Comparison of ENCODE assay signal across 16 mouse cellular contexts in genomic region chr9:124251438-124251837, GRCm38 (mm10).
DNase-seq lines count a peak whose midpoint lies in the region; ATAC-seq and TF ChIP-seq lines count a peak whose summit lies in the region.
"Had no signal": no experiment of that assay in that cellular context is flagged by ENCODE, and none has a peak within 500 bp of the region (broad histone marks: within the 10 kb centered on the region; RNA-seq: fewer than 3 reads in every experiment).

No protein-coding gene starts in this region.

- ATAC-seq in forebrain, postnatal 0 days: peak; percentile 59; the same call in 1 of the 2 replicates
- no peak for ATAC-seq in forebrain, embryonic 13.5 days
- ATAC-seq in liver, postnatal 0 days: no peak
- 0 out of 2 replicates have a peak, but pooled peaks have one; percentile 52 for ATAC-seq in megakaryocyte-erythroid progenitor cell, adult 5-6 weeks (replicated peaks; ENCODE audit: low FRiP score, low TSS enrichment, poor library complexity, severe bottlenecking)

- no peak overlapping the region for H3K4me2 ChIP-seq in forebrain, postnatal 0 days (ENCODE audit: low read depth)
- no peak overlapping the region for H3K4me2 ChIP-seq in forebrain, embryonic 13.5 days
- H3K4me2 ChIP-seq in liver, postnatal 0 days (ENCODE audit: low read depth, low read length): no peak overlapping the region
- H3K4me2 ChIP-seq: embryonic facial prominence, embryonic 15.5 days; limb, embryonic 15.5 days had no signal

- H3K9me3 ChIP-seq in forebrain, postnatal 0 days (ENCODE audit: low read length): no peaks in the 10 kb centered on the region
- H3K9me3 ChIP-seq in forebrain, embryonic 13.5 days (replicated peaks): peaks cover 4% of the 10 kb centered on the region
- H3K9me3 ChIP-seq in liver, postnatal 0 days (ENCODE audit: low read length): no peaks in the 10 kb centered on the region
- no peaks in the 10 kb centered on the region for H3K9me3 ChIP-seq in MEL (replicated peaks; ENCODE audit: insufficient read depth, low read length)

- TF ChIP-seq POLR2A in MEL (IDR thresholded peaks at IDR 0.05; ENCODE audit: control insufficient read depth in 1 of 2, insufficient read depth in 1 of 2, low read depth in 1 of 2, low read length in 2 of 2, poor library complexity in 1 of 2): no peak

- no peak for DNase-seq in forebrain, postnatal 0 days
- no peak for DNase-seq in liver, postnatal 0 days
- DNase-seq in liver (no peak), MEL (ENCODE audit: low read depth, low spot score) (peak; percentile 63)
- DNase-seq in c-Kit-positive CD71-positive TER-119-positive erythroid progenitor cells, embryonic 14.5 days (ENCODE audit: low spot score): no peak
- DNase-seq in right cerebral cortex, adult 18-20 months: no peak
- DNase-seq: adrenal gland, postnatal 36 days; cerebellum, adult 9-11 months; heart, adult 11 months; kidney, postnatal 10 days; lung, postnatal 36 days; thymus, postnatal 14 days had no signal

- TF ChIP-seq RAD21 in MEL (IDR thresholded peaks at IDR 0.05; ENCODE audit: low read depth, low read length): peak; percentile 97

- no peak for TF ChIP-seq EP300 in liver, postnatal 0 days (IDR thresholded peaks at IDR 0.05; ENCODE audit: low read depth)
- no peak for TF ChIP-seq EP300 in MEL (IDR thresholded peaks at IDR 0.05; ENCODE audit: low read depth in 1 of 2, low read length in 2 of 2)

- no peaks in the 10 kb centered on the region for H3K79me2 ChIP-seq in MEL (ENCODE audit: control insufficient read depth, insufficient read depth, low read length, poor library complexity)

- no peak overlapping the region for H3K4me3 ChIP-seq in forebrain, postnatal 0 days (ENCODE audit: low read depth, low read length)
- no peak overlapping the region for H3K4me3 ChIP-seq in forebrain, embryonic 13.5 days
- H3K4me3 ChIP-seq in liver, postnatal 0 days (ENCODE audit: low read depth, low read length): no peak overlapping the region
- no peak overlapping the region for H3K4me3 ChIP-seq in MEL (ENCODE audit: control insufficient read depth in 1 of 2, insufficient read depth in 1 of 2, low read depth in 2 of 2, low read length in 2 of 2)
- H3K4me3 ChIP-seq: embryonic facial prominence, embryonic 15.5 days; limb, embryonic 15.5 days had no signal

- no peak overlapping the region for H3K27ac ChIP-seq in forebrain, postnatal 0 days (ENCODE audit: low read depth, low read length)
- H3K27ac ChIP-seq in forebrain, embryonic 13.5 days: no peak overlapping the region
- H3K27ac ChIP-seq in liver, postnatal 0 days (ENCODE audit: low read depth): no peak overlapping the region
- H3K27ac ChIP-seq in MEL (ENCODE audit: control insufficient read depth, low read depth, low read length): no peak overlapping the region
- H3K27ac ChIP-seq: embryonic facial prominence, embryonic 15.5 days; limb, embryonic 15.5 days had no signal

- H3K9ac ChIP-seq in forebrain, postnatal 0 days: no peak overlapping the region
- H3K9ac ChIP-seq in forebrain, embryonic 13.5 days: no peak overlapping the region
- no peak overlapping the region for H3K9ac ChIP-seq in liver, postnatal 0 days (replicated peaks)
- H3K9ac ChIP-seq in MEL (ENCODE audit: control insufficient read depth, low read depth, low read length, poor library complexity, severe bottlenecking): no peak overlapping the region
- H3K9ac ChIP-seq: embryonic facial prominence, embryonic 15.5 days; limb, embryonic 15.5 days had no signal

- no peaks in the 10 kb centered on the region for H3K27me3 ChIP-seq in forebrain, postnatal 0 days (ENCODE audit: insufficient read depth, low read length)
- no peaks in the 10 kb centered on the region for H3K27me3 ChIP-seq in forebrain, embryonic 13.5 days
- no peaks in the 10 kb centered on the region for H3K27me3 ChIP-seq in liver, postnatal 0 days (ENCODE audit: insufficient read depth, low read length)
- H3K27me3 ChIP-seq in MEL (ENCODE audit: control insufficient read depth in 1 of 2, insufficient read depth in 2 of 2, low read length in 2 of 2): no peaks in the 10 kb centered on the region
- H3K27me3 ChIP-seq: embryonic facial prominence, embryonic 15.5 days; limb, embryonic 15.5 days had no signal

- TF ChIP-seq CTCF in forebrain, postnatal 0 days (IDR thresholded peaks at IDR 0.05; ENCODE audit: low read depth): peak; percentile 58
- peak; percentile 48 for TF ChIP-seq CTCF in liver, postnatal 0 days (IDR thresholded peaks at IDR 0.05; ENCODE audit: low read depth)
- peak; percentile 53 to 87 (median 65) for TF ChIP-seq CTCF in MEL (IDR thresholded peaks at IDR 0.05 in 2 of 3, conservative IDR thresholded peaks at IDR 0.05 in 1 of 3; ENCODE audit: control insufficient read depth in 1 of 3, insufficient read depth in 1 of 3, low read depth in 2 of 3, low read length in 3 of 3, poor library complexity in 1 of 3, severe bottlenecking in 1 of 3)

- H3K4me1 ChIP-seq in forebrain, postnatal 0 days (ENCODE audit: insufficient read depth): no peaks in the 10 kb centered on the region
- H3K4me1 ChIP-seq in forebrain, embryonic 13.5 days: peaks cover 4% of the 10 kb centered on the region
- H3K4me1 ChIP-seq in liver, postnatal 0 days (ENCODE audit: insufficient read depth): no peaks in the 10 kb centered on the region
- no peaks in the 10 kb centered on the region for H3K4me1 ChIP-seq in MEL (ENCODE audit: control insufficient read depth in 1 of 2, insufficient read depth in 2 of 2, low read length in 2 of 2)
- H3K4me1 ChIP-seq: embryonic facial prominence, embryonic 15.5 days; limb, embryonic 15.5 days had no signal

- no peaks in the 10 kb centered on the region for H3K36me3 ChIP-seq in forebrain, postnatal 0 days (ENCODE audit: insufficient read depth)
- no peaks in the 10 kb centered on the region for H3K36me3 ChIP-seq in forebrain, embryonic 13.5 days (ENCODE audit: poor library complexity, severe bottlenecking)
- no peaks in the 10 kb centered on the region for H3K36me3 ChIP-seq in liver, postnatal 0 days (replicated peaks; ENCODE audit: insufficient read depth, low read length)
- no peaks in the 10 kb centered on the region for H3K36me3 ChIP-seq in MEL (ENCODE audit: control insufficient read depth in 1 of 2, insufficient read depth in 2 of 2, low read length in 2 of 2)
- H3K36me3 ChIP-seq: embryonic facial prominence, embryonic 15.5 days; limb, embryonic 15.5 days had no signal

TF ChIP-seq in MEL, 35 proteins besides CTCF, POLR2A, EP300 and RAD21:
- TF ChIP-seq SMC3 (IDR thresholded peaks at IDR 0.05; ENCODE audit: low read depth, low read length): peak; percentile 94
- TF ChIP-seq USF2 (IDR thresholded peaks at IDR 0.05; ENCODE audit: borderline replicate concordance in 1 of 2, insufficient read depth in 1 of 2, low read depth in 1 of 2, low read length in 2 of 2): no peak
- TF ChIP-seq JUND (IDR thresholded peaks at IDR 0.05; ENCODE audit: low read depth, low read length): no peak
- no peak for TF ChIP-seq TBP (IDR thresholded peaks at IDR 0.05; ENCODE audit: low read depth, low read length)
- peak; percentile 92 for TF ChIP-seq ZC3H11A (IDR thresholded peaks at IDR 0.05; ENCODE audit: low read depth, low read length)

Comparison
In these comparisons a context has a peak if more than half of its experiments do, and no peak if none do; other contexts are left out.
1. ATAC-seq: peak in forebrain, postnatal 0 days (single experiment) and megakaryocyte-erythroid progenitor cell, adult 5-6 weeks (single experiment); none in forebrain, embryonic 13.5 days (single experiment) and liver, postnatal 0 days (single experiment).
2. Peak in every context shown above with its lines, with median percentiles within 50 percentile points of each other: CTCF ChIP-seq.